Mouse (Mus musculus) lung, embryonic 16.5 days (tissue): ENCODE results near the gene Olfr1462. TPM values are rescaled to one million over a fixed set of nuclear protein-coding genes. Genes with fewer than 3 reads are reported as not detected.

ENCODE experiments used
- ATAC-seq: fragments of 200-750 bp; cut with Nextera tagmentation; 2 replicates; pipeline ENCODE4 v1.8.0; 2017; ENCODE audit warnings: low read depth, mild to moderate bottlenecking, moderate library complexity
- H3K27ac ChIP-seq: fragments of 300-500 bp; sonication (generic); 2 replicates; pipeline ENCODE4 v1.5.1; 2014; ENCODE audit warnings: mild to moderate bottlenecking, control low read depth, low read length
- H3K27me3 ChIP-seq: fragments of 300-500 bp; sonication (generic); 2 replicates; pipeline ENCODE4 v1.6.1; 2014; ENCODE audit warnings: low read depth, low read length, mixed read lengths; ENCODE audit not compliant: control insufficient read depth, insufficient read depth
- H3K36me3 ChIP-seq: fragments of 300-500 bp; sonication (generic); 2 replicates; pipeline ENCODE4 v1.6.1; 2014; ENCODE audit warnings: low read length; ENCODE audit not compliant: control insufficient read depth, insufficient read depth
- H3K4me1 ChIP-seq: fragments of 300-500 bp; sonication (generic); replicated peaks from 2 replicates; pipeline ENCODE4 v1.6.1; 2014; ENCODE audit warnings: low read length, mixed read lengths; ENCODE audit not compliant: control insufficient read depth, insufficient read depth
- H3K4me2 ChIP-seq: fragments of 300-500 bp; sonication (generic); 2 replicates; pipeline ENCODE4 v1.6.1; 2014; ENCODE audit warnings: low read depth, low read length, control low read depth
- H3K4me3 ChIP-seq: fragments of 300-500 bp; sonication (generic); 2 replicates; pipeline ENCODE4 v1.5.1; 2014; ENCODE audit warnings: mild to moderate bottlenecking, low read length, control low read depth
- H3K9ac ChIP-seq: fragments of 300-500 bp; sonication (generic); 2 replicates; pipeline ENCODE4 v1.6.1; 2014; ENCODE audit warnings: low read length, control low read depth
- H3K9me3 ChIP-seq: fragments of 300-500 bp; sonication (generic); 2 replicates; pipeline ENCODE4 v1.6.1; 2016; ENCODE audit warnings: low read length; ENCODE audit not compliant: control insufficient read depth
- WGBS: fragments of 180-500 bp; shearing (Covaris S2); extraction: QIAGEN DNeasy Blood & Tissue Kit; methylation state at CpG from one replicate; pipeline ENCODE4 v1.1.7; 2014; 5-methylcytosine and 5-hydroxymethylcytosine counted together
- polyA plus RNA-seq: library from polyadenylated mRNA; unstranded; fragments of >200 nt; fragmentation: Nextera tagmentation; extraction: Ambion mirVana; gene quantifications from 2 replicates; pipeline ENCODE4 v1.2.1, GENCODE M21; 2015

Gene Olfr1462
- polyA plus RNA-seq = not detected in 2 replicates

- no peak within 1 kb of the TSS for H3K4me3 ChIP-seq
- 66% methylated on average over 1 of the region's 1 CpGs for whole genome bisulfite sequencing
- no peaks in the 10 kb centered on the region for H3K27me3 ChIP-seq
- no peak within 1 kb of the TSS for H3K27ac ChIP-seq
- no peak within 1 kb of the TSS for H3K4me2 ChIP-seq
- no peak for ATAC-seq
- no peaks in the 10 kb centered on the region for H3K4me1 ChIP-seq
- no peak within 1 kb of the TSS for H3K9ac ChIP-seq
- H3K36me3 ChIP-seq = no peaks in the 10 kb centered on the region
- no peaks in the 10 kb centered on the region for H3K9me3 ChIP-seq
Measured at GRCm38 (mm10) chr19:13185434-13185833, at the start of gene Olfr1462. TSS of gene Olfr1462 (plus strand) at chr19:13185734.

GRCm38 (mm10) chr19:13149449-13149848 lies 36.1 kb upstream of the Olfr1462 start, which contains the start of gene Olfr1459:
TSS of gene Olfr1459 (minus strand) at chr19:13149549.
- no peaks in the 10 kb centered on the region for H3K36me3 ChIP-seq
- H3K9ac ChIP-seq = no peak within 1 kb of the TSS
- 57% methylated on average over 1 of the region's 1 CpGs for WGBS
- ATAC-seq = no peak
- H3K4me2 ChIP-seq = no peak within 1 kb of the TSS
- H3K27me3 ChIP-seq = no peaks in the 10 kb centered on the region
- H3K9me3 ChIP-seq = no peaks in the 10 kb centered on the region; the same call in 1 of the 2 replicates
- H3K4me1 ChIP-seq = no peaks in the 10 kb centered on the region
- H3K4me3 ChIP-seq = no peak within 1 kb of the TSS
- H3K27ac ChIP-seq = no peak within 1 kb of the TSS

- Histone ChIP-seq H3K27ac (no peak within 1 kb of the TSS), H3K36me3 (no peaks in the 10 kb centered on the region), H3K4me3 (no peak within 1 kb of the TSS), H3K9me3 (0 out of 2 replicates have a peak, but pooled peaks cover 2% of the 10 kb centered on the region), H3K9ac (no peak within 1 kb of the TSS), H3K4me1 (no peaks in the 10 kb centered on the region), H3K4me2 (no peak within 1 kb of the TSS), H3K27me3 (no peaks in the 10 kb centered on the region)
- ATAC-seq = no peak
- 29% methylated on average over 1 of the region's 1 CpGs for WGBS
Measured at GRCm38 (mm10) chr19:13162700-13163099, 22.8 kb upstream of the Olfr1462 start, which contains the start of gene Olfr1461. TSS of gene Olfr1461 (plus strand) at chr19:13163000.

GRCm38 (mm10) chr19:13221666-13222065 lies 36.1 kb downstream of the Olfr1462 start:
- H3K4me1 ChIP-seq = no peaks in the 10 kb centered on the region
- no peaks in the 10 kb centered on the region; the same call in 1 of the 2 replicates for H3K9me3 ChIP-seq
- no peak overlapping the region for H3K4me2 ChIP-seq
- no peaks in the 10 kb centered on the region for H3K27me3 ChIP-seq
- no peak for ATAC-seq
- 84% methylated on average over 11 of the region's 11 CpGs for WGBS
- H3K4me3 ChIP-seq = no peak overlapping the region
- H3K9ac ChIP-seq = no peak overlapping the region
- no peak overlapping the region for H3K27ac ChIP-seq
- H3K36me3 ChIP-seq = no peaks in the 10 kb centered on the region

- Histone ChIP-seq H3K9ac (no peak within 1 kb of the TSS), H3K36me3 (no peaks in the 10 kb centered on the region)
Measured at GRCm38 (mm10) chr19:13231028-13231427, 45.5 kb downstream of the Olfr1462 start, which contains the start of gene Olfr1463. TSS of gene Olfr1463 (plus strand) at chr19:13231328.

More at GRCm38 (mm10) chr19:13231028-13231427, 45.5 kb downstream of the Olfr1462 start, which contains the start of gene Olfr1463:
- Histone ChIP-seq H3K4me1 (no peaks in the 10 kb centered on the region), H3K27ac (no peak within 1 kb of the TSS), H3K27me3 (no peaks in the 10 kb centered on the region), H3K4me3 (no peak within 1 kb of the TSS), H3K9me3 (no peaks in the 10 kb centered on the region), H3K4me2 (no peak within 1 kb of the TSS)
- no peak for ATAC-seq

Other genes starting within 250 kb of the Olfr1462 start
- not detected in 2 replicates for gene Olfr1450, start 235.5 kb upstream of the Olfr1462 start, polyA plus RNA-seq
- gene Olfr1451, start 190.7 kb upstream of the Olfr1462 start, polyA plus RNA-seq = not detected in 2 replicates
- gene Olfr1453, start 157.4 kb upstream of the Olfr1462 start, polyA plus RNA-seq = not detected in 2 replicates
- not detected in 2 replicates for gene Olfr1454, start 125.1 kb upstream of the Olfr1462 start, polyA plus RNA-seq
- gene Olfr1457, start 87.8 kb upstream of the Olfr1462 start, polyA plus RNA-seq = not detected in 2 replicates
- not detected in 2 replicates for gene Olfr1458, start 79.0 kb upstream of the Olfr1462 start, polyA plus RNA-seq
- gene Olfr1459, start 36.2 kb upstream of the Olfr1462 start, polyA plus RNA-seq = not detected in 2 replicates
- gene Olfr1461, start 22.7 kb upstream of the Olfr1462 start, polyA plus RNA-seq = not detected in 2 replicates
- not detected in 2 replicates for gene Olfr1463, start 45.6 kb downstream of the Olfr1462 start, polyA plus RNA-seq
- gene Olfr1465, start 129.8 kb downstream of the Olfr1462 start, polyA plus RNA-seq = not detected in 2 replicates
- not detected in 2 replicates for gene Olfr1466, start 153.1 kb downstream of the Olfr1462 start, polyA plus RNA-seq
- gene Olfr1467, start 176.5 kb downstream of the Olfr1462 start, polyA plus RNA-seq = not detected in 2 replicates
- not detected in 2 replicates for gene Olfr1469, start 222.1 kb downstream of the Olfr1462 start, polyA plus RNA-seq